Mouse (Mus musculus): ENCODE results near the gene Urb2.

Urb2 gene

DNA sequence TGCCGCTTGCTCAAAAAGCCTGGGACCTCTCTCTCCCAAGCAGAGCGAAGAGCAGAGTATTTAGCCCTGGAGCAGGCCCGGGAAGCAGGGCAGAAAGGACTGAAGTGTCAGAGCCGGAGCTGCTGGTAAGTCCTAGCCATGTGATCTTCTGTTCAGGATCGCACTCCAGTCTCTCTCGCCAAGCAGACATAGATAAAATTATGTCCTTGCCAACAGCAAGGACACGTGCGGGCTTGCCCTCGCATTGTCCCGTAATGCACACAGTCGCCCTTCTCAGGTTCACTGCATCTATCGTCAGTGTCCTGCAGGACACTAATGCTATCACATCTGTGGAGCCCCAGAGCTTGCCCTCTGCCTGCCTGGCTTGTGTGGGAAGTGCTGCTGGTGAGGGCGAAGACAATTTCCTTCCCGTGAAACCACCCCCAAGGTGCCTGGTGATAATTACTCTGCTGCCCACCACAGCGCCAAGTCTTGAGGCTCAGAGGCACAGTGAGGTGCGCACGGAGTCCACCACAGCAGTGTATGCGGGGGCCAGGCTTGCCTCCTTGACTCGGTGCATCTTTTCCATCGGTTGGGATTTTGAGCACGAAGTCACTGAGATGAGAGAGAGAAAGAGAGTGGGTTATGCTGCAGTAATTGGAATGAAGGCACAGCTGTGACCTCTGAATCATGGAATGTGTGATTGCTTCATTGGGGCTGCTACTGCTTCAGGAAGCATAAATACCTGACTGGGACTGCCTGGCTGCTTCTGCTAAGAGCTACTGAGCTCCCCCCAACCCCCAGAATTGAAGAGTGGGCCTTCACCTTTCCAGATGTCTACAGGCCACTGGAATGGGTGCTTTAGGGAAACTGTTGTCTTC is 59.4 kb downstream of the Urb2 start:
- no peak for DNase-seq

DNA sequence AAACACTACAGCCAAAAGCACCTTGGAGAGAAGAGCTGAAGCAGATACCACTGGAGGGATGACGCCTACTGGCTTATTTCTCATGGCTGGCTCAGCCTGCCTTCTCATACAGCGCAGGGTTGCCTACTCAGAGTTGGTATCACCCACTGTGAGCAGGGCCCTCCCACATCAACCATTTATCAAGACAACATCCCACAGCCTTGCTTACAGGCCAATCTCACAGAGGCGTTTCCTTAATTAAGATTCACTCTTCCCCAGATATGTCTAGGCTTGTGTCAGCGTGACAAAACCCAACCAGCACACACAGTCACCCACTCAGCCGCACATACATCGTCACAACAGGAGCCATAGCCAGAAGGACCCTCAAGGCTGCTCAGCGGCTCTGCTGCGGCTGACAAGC is 61.3 kb downstream of the Urb2 start:
- DNase-seq, result no peak

DNA sequence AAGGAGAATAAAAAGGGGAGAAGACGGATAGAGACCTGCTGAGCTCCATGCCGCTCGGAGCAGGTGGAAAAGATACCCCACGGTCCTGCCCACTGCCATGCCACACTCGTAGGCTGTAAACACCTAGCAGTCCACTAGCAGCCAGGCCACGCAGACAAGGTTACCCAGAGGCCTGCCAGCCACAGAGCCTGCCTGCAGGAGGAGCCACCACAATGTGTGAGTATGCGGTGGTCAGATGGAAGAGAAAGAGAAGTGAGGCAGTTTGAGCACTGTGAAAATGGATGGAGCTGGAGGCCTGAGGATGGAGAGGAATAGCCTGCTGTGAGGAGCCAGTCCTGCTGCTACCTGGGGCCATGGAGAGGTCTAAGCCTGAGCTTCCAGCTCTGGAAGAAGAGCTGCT is 62.3 kb downstream of the Urb2 start:
- no peak for DNase-seq

GRCm38 (mm10) chr8:124085668-124086067 is 64.4 kb downstream of the Urb2 start:
- DNase-seq, result no peak

- no peak for DNase-seq
Measured at GRCm38 (mm10) chr8:124088092-124088613, 66.8 kb downstream of the Urb2 start.

DNA sequence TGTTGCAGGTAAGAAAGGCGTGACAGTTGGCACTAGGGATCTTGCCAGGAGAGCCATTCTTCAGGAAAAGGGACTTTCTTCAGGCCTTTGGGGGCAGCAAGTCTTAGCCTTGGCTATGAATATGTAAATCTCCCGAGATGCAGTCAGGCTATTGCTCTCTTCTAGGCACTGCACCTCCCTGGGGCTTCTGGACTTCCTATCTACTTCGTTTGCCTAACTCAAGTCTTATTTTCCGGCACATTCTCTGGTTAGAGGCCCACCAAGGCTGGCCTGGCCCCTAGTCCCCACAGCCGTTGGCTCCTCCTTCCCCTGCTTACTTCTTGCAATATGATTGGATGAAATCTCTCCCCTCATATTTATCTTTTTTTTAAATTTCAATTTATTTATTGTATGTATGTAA is 67.7 kb downstream of the Urb2 start:
- DNase-seq, result no peak

- no peak for DNase-seq
Measured at GRCm38 (mm10) chr8:124090473-124090872, 69.2 kb downstream of the Urb2 start.

Measured in kidney, adult 9 months (tissue).